Mouse (Mus musculus): ENCODE results near the gene Arhgap35.

DNA sequence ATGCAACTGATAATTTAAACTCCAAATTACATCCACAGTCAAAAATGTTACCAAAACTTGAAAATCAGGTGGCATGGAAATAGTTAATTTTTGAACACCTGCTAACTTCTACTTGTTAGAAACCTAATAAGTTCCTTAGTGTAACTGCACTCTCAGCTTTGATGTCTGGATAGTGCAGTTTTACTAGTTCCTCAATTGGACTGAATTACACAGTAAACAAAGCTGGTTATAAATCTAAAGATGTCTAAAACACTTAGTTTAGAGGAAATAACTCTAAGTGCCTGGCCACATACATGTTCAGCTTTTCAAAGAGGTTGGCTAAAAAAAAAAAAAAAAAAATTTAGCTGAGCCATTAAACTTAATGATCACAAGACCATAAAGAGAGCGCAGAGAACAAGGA lies 43.6 kb downstream of the Arhgap35 start:
- TF ChIP-seq CTCF (IDR thresholded peaks at IDR 0.05; ENCODE audit: control insufficient read depth, insufficient read depth, insufficient read length) (no peak), MAX (IDR thresholded peaks at IDR 0.05) (no peak), MYOG (IDR thresholded peaks at IDR 0.05; ENCODE audit: control insufficient read depth, extremely low read depth, insufficient read length) (no peak), USF1 (IDR thresholded peaks at IDR 0.05; ENCODE audit: low read depth) (no peak), CEBPB (IDR thresholded peaks at IDR 0.05; ENCODE audit: low read depth) (no peak)
